Mouse (Mus musculus) T-helper 1 cell (primary cell): Measurements from ENCODE around the gene Zcrb1.

Experiments used
- in situ Hi-C: fragments of 300-600 bp; cut with MboI, MseI; formaldehyde crosslinking; loops from one replicate; pipeline ENCODE4 v1.15.1; 2025; ENCODE audit warnings: high pct_unique_total_duplicates

Gene Zcrb1

GRCm38 (mm10) chr15:93397826-93398698, at the start of gene Zcrb1, which contains the start of gene Pphln1:
Gene Zcrb1 (minus strand): TSS chr15:93398334.
Gene Pphln1 (plus strand): TSS chr15:93398350.
- in situ Hi-C loops = no loop called here

GRCm38 (mm10) chr15:93443676-93444075, 45.5 kb upstream of the Zcrb1 start:
- in situ Hi-C loops = loop anchor here (10.0 kb wide), 1 partner anchor 131 kb away; no protein-coding TSS in a partner anchor

GRCm38 (mm10) chr15:93442271-93442670, 44.1 kb upstream of the Zcrb1 start:
- in situ Hi-C loops = loop anchor here (10.0 kb wide), 1 partner anchor 133 kb away; no protein-coding TSS in a partner anchor

- in situ Hi-C loops = no loop called here
Observed at GRCm38 (mm10) chr15:93438663-93439062, 40.5 kb upstream of the Zcrb1 start.

- in situ Hi-C loops = no loop called here
Observed at GRCm38 (mm10) chr15:93435998-93436397, 37.9 kb upstream of the Zcrb1 start.

- in situ Hi-C loops = no loop called here
Observed at GRCm38 (mm10) chr15:93433811-93434210, 35.7 kb upstream of the Zcrb1 start.

GRCm38 (mm10) chr15:93422537-93422936, 24.4 kb upstream of the Zcrb1 start:
- in situ Hi-C loops = no loop called here

- in situ Hi-C loops = no loop called here
Observed at GRCm38 (mm10) chr15:93420596-93420995, 22.5 kb upstream of the Zcrb1 start.

- in situ Hi-C loops = no loop called here
Observed at GRCm38 (mm10) chr15:93416300-93416699, 18.2 kb upstream of the Zcrb1 start.

GRCm38 (mm10) chr15:93414456-93414855, 16.3 kb upstream of the Zcrb1 start:
- in situ Hi-C loops = no loop called here

GRCm38 (mm10) chr15:93412445-93412844, 14.3 kb upstream of the Zcrb1 start:
- in situ Hi-C loops = no loop called here

GRCm38 (mm10) chr15:93406492-93406891, 8.4 kb upstream of the Zcrb1 start:
- in situ Hi-C loops = no loop called here

GRCm38 (mm10) chr15:93405446-93405986, 7.4 kb upstream of the Zcrb1 start:
- in situ Hi-C loops = no loop called here

- in situ Hi-C loops = no loop called here
Observed at GRCm38 (mm10) chr15:93404849-93405248, 6.7 kb upstream of the Zcrb1 start.

GRCm38 (mm10) chr15:93402730-93403129, 4.6 kb upstream of the Zcrb1 start:
- in situ Hi-C loops = no loop called here

GRCm38 (mm10) chr15:93401446-93401845, 3.3 kb upstream of the Zcrb1 start:
- in situ Hi-C loops = no loop called here

GRCm38 (mm10) chr15:93398699-93399540, 786 bp upstream of the Zcrb1 start:
- in situ Hi-C loops = no loop called here

- in situ Hi-C loops = no loop called here
Observed at GRCm38 (mm10) chr15:93397269-93397668, 865 bp downstream of the Zcrb1 start.

- in situ Hi-C loops = loop anchor here (5.0 kb wide), 1 partner anchor 91 kb away; no protein-coding TSS in a partner anchor
Observed at GRCm38 (mm10) chr15:93381337-93381736, 16.8 kb downstream of the Zcrb1 start.

GRCm38 (mm10) chr15:93379177-93379576, 19.0 kb downstream of the Zcrb1 start:
- in situ Hi-C loops = no loop called here

- in situ Hi-C loops = no loop called here
Observed at GRCm38 (mm10) chr15:93375696-93376095, 22.4 kb downstream of the Zcrb1 start.
